Comparison of ENCODE assay signal across 15 mouse cellular contexts in the genomic region with DNA sequence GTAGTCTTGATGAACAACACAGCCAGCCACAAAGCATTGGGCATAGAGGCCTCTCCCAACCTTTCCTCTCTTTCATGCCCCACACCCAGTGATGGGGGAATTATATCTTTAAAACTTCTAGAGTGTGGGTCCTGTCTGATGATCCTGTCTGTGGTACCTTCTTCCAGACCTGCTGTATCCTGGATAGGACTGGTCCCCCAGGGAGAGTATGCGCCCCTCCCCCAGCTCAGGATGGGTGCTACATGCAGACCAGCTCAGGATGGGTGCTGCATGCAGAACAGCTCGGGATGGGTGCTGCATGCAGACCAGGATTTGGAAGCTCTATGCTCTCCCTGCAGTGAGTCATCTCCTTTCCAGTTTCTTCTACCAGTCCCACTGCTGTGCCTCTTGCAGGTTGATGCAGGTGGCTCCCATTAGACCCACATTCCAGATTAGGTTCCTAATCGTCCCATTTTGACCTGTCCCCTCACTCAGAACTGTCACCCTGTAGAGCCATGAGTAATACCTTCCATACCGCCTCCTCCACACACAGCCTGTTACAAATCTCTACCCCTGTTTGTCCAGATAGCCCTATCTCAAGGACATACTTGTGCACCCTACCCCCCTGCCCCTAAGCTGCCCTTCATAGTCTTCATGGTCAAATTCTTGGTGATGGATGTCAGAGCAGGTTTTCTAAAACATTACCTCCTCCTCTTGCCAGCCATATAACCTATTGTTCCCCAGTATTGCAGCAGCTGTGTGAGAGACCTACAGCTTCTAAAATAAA.
"Had no signal": no experiment of that assay in that cellular context is flagged by ENCODE, and none has a peak within 500 bp of the region (broad histone marks: within the 10 kb centered on the region; RNA-seq: fewer than 3 reads in every experiment).

No protein-coding gene starts in this region.

- H3K27ac ChIP-seq: limb, embryonic 15.5 days; liver, embryonic 12.5 days; midbrain, embryonic 10.5 days; neural tube, embryonic 15.5 days had no signal

- H3K9me3 ChIP-seq: limb, embryonic 15.5 days; liver, embryonic 12.5 days; midbrain, embryonic 10.5 days; neural tube, embryonic 15.5 days had no signal

- H3K4me2 ChIP-seq: limb, embryonic 15.5 days; liver, embryonic 12.5 days; lung, embryonic 14.5 days; neural tube, embryonic 15.5 days had no signal

- H3K4me1 ChIP-seq: limb, embryonic 15.5 days; liver, embryonic 12.5 days; midbrain, embryonic 10.5 days; neural tube, embryonic 15.5 days had no signal

- ATAC-seq: liver, embryonic 12.5 days had no signal

- DNase-seq: kidney, postnatal 14 days; layer of hippocampus, adult 9-11 months; layer of hippocampus, postnatal 36 days; lung, postnatal 10 days; lung, postnatal 4 days; midbrain, embryonic 14.5 days; right cerebral cortex, adult 18-20 months; right cerebral cortex, postnatal 25 days; thymus, postnatal 36 days had no signal

- H3K4me3 ChIP-seq: limb, embryonic 15.5 days; liver, embryonic 12.5 days; midbrain, embryonic 10.5 days; myocyte; neural tube, embryonic 15.5 days had no signal

- H3K27me3 ChIP-seq: limb, embryonic 15.5 days; liver, embryonic 12.5 days; neural tube, embryonic 15.5 days had no signal

- H3K36me3 ChIP-seq: limb, embryonic 15.5 days; liver, embryonic 12.5 days; midbrain, embryonic 10.5 days; neural tube, embryonic 15.5 days had no signal

- H3K9ac ChIP-seq: limb, embryonic 15.5 days; liver, embryonic 12.5 days; lung, embryonic 14.5 days; neural tube, embryonic 15.5 days had no signal
